In the genomic region with DNA sequence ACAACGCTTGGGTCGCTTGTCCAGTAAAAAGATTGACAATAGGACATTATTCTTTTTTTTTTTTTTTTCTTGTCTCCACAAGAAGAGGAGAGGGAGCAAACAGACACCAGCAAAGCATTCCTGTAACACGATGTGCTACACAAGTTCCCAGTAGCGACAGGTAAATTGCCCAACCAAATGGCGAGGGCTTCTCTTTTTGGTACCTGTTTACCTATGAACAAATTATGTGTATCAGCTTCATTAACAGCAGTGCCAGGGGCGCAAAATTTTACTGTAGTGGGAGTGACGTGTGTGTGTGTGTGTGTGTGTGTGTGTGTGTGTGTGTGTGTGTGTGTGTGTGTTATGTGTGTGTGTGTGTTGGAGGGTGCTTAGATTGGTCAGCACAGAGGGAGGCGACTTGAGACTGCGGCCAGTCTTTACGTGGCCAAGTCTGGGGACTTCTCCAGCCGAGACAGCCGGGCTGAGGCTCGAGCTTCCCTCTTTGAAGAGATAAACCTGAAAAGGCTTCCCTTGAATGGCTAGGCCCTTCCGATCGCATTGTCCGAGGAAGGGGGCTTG, we compare ENCODE assay signal across 8 mouse cellular contexts.
DNase-seq lines count a peak whose midpoint lies in the region; ATAC-seq and TF ChIP-seq lines count a peak whose summit lies in the region.

No protein-coding gene starts in this region.

- in situ Hi-C loops in ES-E14 (cut with MboI; ENCODE audit: low sequenced_read_pairs in 2 of 2, unreplicated experiment in 2 of 2) = loop anchor here in 1 of 2 experiments (10.0 kb wide), 1 partner anchor 615 kb away; no protein-coding TSS in a partner anchor

- TF ChIP-seq EP300 in heart, postnatal 0 days (IDR thresholded peaks at IDR 0.05; ENCODE audit: low read depth) = no peak

- no peaks in the 10 kb centered on the region for H3K9me3 ChIP-seq in ES-E14 (ENCODE audit: control insufficient read depth, insufficient read depth, low read depth, low read length)
- H3K9me3 ChIP-seq in heart, postnatal 0 days (replicated peaks; ENCODE audit: control insufficient read depth, low read length) = no peaks in the 10 kb centered on the region
- H3K9me3 ChIP-seq in midbrain, embryonic 11.5 days (ENCODE audit: control insufficient read depth, low read length) = no peaks in the 10 kb centered on the region

- ATAC-seq in heart, postnatal 0 days (ENCODE audit: insufficient read depth, low read depth) = 0 out of 2 replicates have a peak, but pooled peaks have one; percentile 31
- ATAC-seq in midbrain, embryonic 11.5 days (ENCODE audit: low FRiP score) = peak; percentile 0; the same call in 1 of the 2 replicates

- peaks cover 96% of the 10 kb centered on the region for H3K27me3 ChIP-seq in heart, postnatal 0 days (ENCODE audit: control insufficient read depth, insufficient read depth, low read length)
- no peaks in the 10 kb centered on the region; the same call in 1 of the 2 replicates for H3K27me3 ChIP-seq in midbrain, embryonic 11.5 days (ENCODE audit: control insufficient read depth, insufficient read depth, low read length)

- H3K4me3 ChIP-seq in gastrocnemius, adult 2 months = peak overlapping the region; percentile 79
- H3K4me3 ChIP-seq in ES-E14 (ENCODE audit: insufficient read depth in 1 of 2, low read depth in 1 of 2, low read length in 2 of 2, poor library complexity in 1 of 2, severe bottlenecking in 1 of 2) = peak overlapping the region; percentile 67 to 80
- H3K4me3 ChIP-seq in heart, postnatal 0 days (ENCODE audit: low read depth, low read length) = peak overlapping the region; percentile 64
- H3K4me3 ChIP-seq in midbrain, embryonic 11.5 days (ENCODE audit: low read depth, low read length) = peak overlapping the region; percentile 81

- H3K4me1 ChIP-seq in ES-E14 (ENCODE audit: control insufficient read depth in 2 of 2, insufficient read depth in 2 of 2, low read length in 2 of 2, poor library complexity in 1 of 2) = peaks cover 2 to 3% of the 10 kb centered on the region in 2 experiments; a peak in 3 of 4 replicates
- H3K4me1 ChIP-seq in heart, postnatal 0 days (ENCODE audit: control insufficient read depth, insufficient read depth) = peaks cover 9% of the 10 kb centered on the region
- H3K4me1 ChIP-seq in midbrain, embryonic 11.5 days (ENCODE audit: control insufficient read depth, insufficient read depth, low read length) = peaks cover 3% of the 10 kb centered on the region; the same call in 1 of the 2 replicates

- no peak for DNase-seq in gastrocnemius, adult 2 months
- no peak for DNase-seq in gastrocnemius, postnatal 14 days
- no peak for DNase-seq in ES-E14 (ENCODE audit: low read depth, low spot score)
- DNase-seq in heart, postnatal 0 days (ENCODE audit: low spot score) = peak; percentile 5
- peak; percentile 96 for DNase-seq in midbrain, embryonic 11.5 days (ENCODE audit: low spot score, missing footprints)
- no peak for DNase-seq in adrenal gland, adult 2 months
- DNase-seq in adrenal gland, adult 8-10 months = no peak
- no peak for DNase-seq in spleen, postnatal 10 days (ENCODE audit: low spot score in 2 of 2)

- no peaks in the 10 kb centered on the region for H3K36me3 ChIP-seq in ES-E14 (ENCODE audit: control insufficient read depth, insufficient read depth, low read length, poor library complexity, severe bottlenecking)
- no peaks in the 10 kb centered on the region for H3K36me3 ChIP-seq in heart, postnatal 0 days (replicated peaks; ENCODE audit: control insufficient read depth, insufficient read depth, low read length)
- H3K36me3 ChIP-seq in midbrain, embryonic 11.5 days (ENCODE audit: control insufficient read depth, insufficient read depth, low read length) = no peaks in the 10 kb centered on the region

- intact Hi-C loops in gastrocnemius, adult 2 months (cut with DNase I) = no loop called here
- intact Hi-C loops in gastrocnemius, postnatal 14 days (cut with DNase I; ENCODE audit: low total_unique reads) = no loop called here

- peak overlapping the region; percentile 16; the same call in 1 of the 2 replicates for H3K27ac ChIP-seq in gastrocnemius, adult 2 months
- no peak overlapping the region for H3K27ac ChIP-seq in ES-E14 (ENCODE audit: insufficient read depth, low read depth, low read length, poor library complexity, severe bottlenecking)
- H3K27ac ChIP-seq in heart, postnatal 0 days (ENCODE audit: low read depth) = peak overlapping the region; percentile 59
- peak overlapping the region; percentile 100 for H3K27ac ChIP-seq in midbrain, embryonic 11.5 days (ENCODE audit: low read depth, low read length)

- peak overlapping the region; percentile 85 for H3K9ac ChIP-seq in ES-E14 (ENCODE audit: insufficient read depth, low read depth, low read length, poor library complexity, severe bottlenecking)
- peak overlapping the region; percentile 49; the same call in 1 of the 2 replicates for H3K9ac ChIP-seq in heart, postnatal 0 days (replicated peaks; ENCODE audit: low read depth, low read length)
- H3K9ac ChIP-seq in midbrain, embryonic 11.5 days (ENCODE audit: low read length) = peak overlapping the region; percentile 100

- 4% methylated on average over 16 of the region's 16 CpGs for WGBS in heart, postnatal 0 days
- WGBS in midbrain, embryonic 11.5 days = 0% methylated on average over 16 of the region's 16 CpGs

- TF ChIP-seq CTCF in gastrocnemius, adult 2 months (IDR thresholded peaks at IDR 0.05) = no peak
- TF ChIP-seq CTCF in heart, postnatal 0 days (IDR thresholded peaks at IDR 0.05; ENCODE audit: low read depth) = no peak

- peak overlapping the region; percentile 93 for H3K4me2 ChIP-seq in heart, postnatal 0 days (ENCODE audit: low read depth, low read length)
- H3K4me2 ChIP-seq in midbrain, embryonic 11.5 days = peak overlapping the region; percentile 72

TF ChIP-seq in ES-E14, 5 proteins besides CTCF, POLR2A, EP300 and RAD21:
- no peak for TF ChIP-seq ZC3H11A (IDR thresholded peaks at IDR 0.05; ENCODE audit: borderline replicate concordance, low read depth, low read length)
- 0 out of 2 replicates have a peak, but pooled peaks have one; percentile 43 for TF ChIP-seq ZNF384 (IDR thresholded peaks at IDR 0.05; ENCODE audit: low read depth, low read length)

Comparison
In these comparisons a context has a peak if more than half of its experiments do, and no peak if none do; other contexts are left out.
1. DNase-seq: peak in heart, postnatal 0 days (single experiment) and midbrain, embryonic 11.5 days (single experiment); none in gastrocnemius, adult 2 months (single experiment), gastrocnemius, postnatal 14 days (single experiment), ES-E14 (single experiment), adrenal gland, adult 2 months (single experiment), adrenal gland, adult 8-10 months (single experiment) and spleen, postnatal 10 days (0 of 2).
2. H3K9ac ChIP-seq: peak in every context shown above with its lines; median percentile 100 in midbrain, embryonic 11.5 days; 85 in ES-E14; 49 in heart, postnatal 0 days.
3. Peak in every context shown above with its lines, with median percentiles within 50 percentile points of each other: H3K4me3 ChIP-seq.